Mouse (Mus musculus): ENCODE results near the gene Hs3st3a1.
A peak's percentile ranks its signal among the peaks of the same experiment; 100 is the strongest.

Hs3st3a1 gene

GRCm38 (mm10) chr11:64489587-64490433 is 54.7 kb downstream of the Hs3st3a1 start:
- DNase-seq = no peak

GRCm38 (mm10) chr11:64494448-64494847 is 59.3 kb downstream of the Hs3st3a1 start:
- no peak for DNase-seq

GRCm38 (mm10) chr11:64495935-64496334 is 60.8 kb downstream of the Hs3st3a1 start:
- no peak for DNase-seq

- no peak for DNase-seq
Observed at GRCm38 (mm10) chr11:64496677-64497076, 61.5 kb downstream of the Hs3st3a1 start.

GRCm38 (mm10) chr11:64500536-64501112 is 65.5 kb downstream of the Hs3st3a1 start:
- no peak for DNase-seq

- no peak for DNase-seq
Observed at GRCm38 (mm10) chr11:64503040-64503439, 67.9 kb downstream of the Hs3st3a1 start.

GRCm38 (mm10) chr11:64505924-64506323 is 70.8 kb downstream of the Hs3st3a1 start:
- no peak for DNase-seq

- DNase-seq = no peak
Observed at GRCm38 (mm10) chr11:64507024-64507423, 71.9 kb downstream of the Hs3st3a1 start.

GRCm38 (mm10) chr11:64509106-64509505 is 74.0 kb downstream of the Hs3st3a1 start:
- DNase-seq = no peak

GRCm38 (mm10) chr11:64512301-64512700 is 77.2 kb downstream of the Hs3st3a1 start:
- no peak for DNase-seq

- DNase-seq = no peak
Observed at GRCm38 (mm10) chr11:64513419-64513818, 78.3 kb downstream of the Hs3st3a1 start.

- DNase-seq = no peak
Observed at GRCm38 (mm10) chr11:64516712-64517589, 81.8 kb downstream of the Hs3st3a1 start.

- DNase-seq = peak; percentile 30 to 45
Observed at GRCm38 (mm10) chr11:64518146-64518841, 83.2 kb downstream of the Hs3st3a1 start.

GRCm38 (mm10) chr11:64523993-64524570 is 89.0 kb downstream of the Hs3st3a1 start:
- no peak for DNase-seq

GRCm38 (mm10) chr11:64537230-64537629 is 102.1 kb downstream of the Hs3st3a1 start:
- DNase-seq = no peak

GRCm38 (mm10) chr11:64541866-64542265 is 106.7 kb downstream of the Hs3st3a1 start:
- no peak for DNase-seq

GRCm38 (mm10) chr11:64542335-64542734 is 107.2 kb downstream of the Hs3st3a1 start:
- no peak for DNase-seq

GRCm38 (mm10) chr11:64543181-64543641 is 108.1 kb downstream of the Hs3st3a1 start:
- DNase-seq = no peak

- DNase-seq = peak in 1 of 2 experiments; percentile 5
Observed at GRCm38 (mm10) chr11:64544236-64544635, 109.1 kb downstream of the Hs3st3a1 start.

GRCm38 (mm10) chr11:64549380-64549779 is 114.2 kb downstream of the Hs3st3a1 start:
- DNase-seq = no peak

GRCm38 (mm10) chr11:64549955-64550354 is 114.8 kb downstream of the Hs3st3a1 start:
- DNase-seq = no peak

GRCm38 (mm10) chr11:64558282-64558681 is 123.2 kb downstream of the Hs3st3a1 start:
- no peak for DNase-seq
